Mouse (Mus musculus): ENCODE data around the gene Usp6nl.

The Usp6nl gene

DNA sequence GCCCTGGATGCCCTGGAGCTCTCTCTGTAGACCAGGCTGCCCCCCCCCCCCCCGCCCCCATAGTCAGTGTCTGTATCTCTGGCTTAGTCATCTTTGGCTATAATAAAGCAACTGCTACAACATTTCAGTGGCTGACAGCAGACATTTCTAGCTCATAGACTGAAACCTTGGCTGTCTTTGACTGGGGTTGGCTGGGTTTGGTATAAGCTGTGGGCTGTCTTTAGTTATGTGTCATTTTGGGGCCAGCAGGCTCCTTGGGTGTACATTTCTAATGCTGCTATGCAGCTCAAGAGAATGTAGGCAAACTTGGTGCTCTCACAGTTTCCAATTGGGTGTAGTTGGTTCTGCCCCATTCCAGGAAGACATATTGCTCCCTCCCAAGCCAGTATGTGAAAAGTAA lies 11.1 kb downstream of the Usp6nl start:
- DNase-seq = no peak

DNA sequence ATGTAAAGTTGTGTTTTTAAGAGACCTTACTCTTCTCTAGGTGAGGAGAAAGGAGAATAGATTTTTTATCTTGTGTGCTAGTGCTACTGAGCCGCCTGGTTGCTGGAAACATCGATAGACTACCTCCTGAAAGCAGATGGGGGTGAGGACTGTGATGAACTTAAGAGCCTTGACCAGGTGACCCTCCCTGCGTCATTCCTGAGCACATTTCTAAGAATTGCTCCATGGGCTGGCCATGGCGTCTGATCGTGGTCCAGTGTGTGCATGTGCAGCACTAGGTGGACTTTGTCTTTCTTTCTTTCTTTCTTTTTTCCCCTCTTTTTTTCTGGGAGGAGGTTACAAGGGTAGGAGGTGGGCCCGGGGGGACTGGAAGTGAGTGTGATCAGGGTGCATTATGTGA lies 11.5 kb downstream of the Usp6nl start:
- DNase-seq = peak; percentile 41 to 64

- DNase-seq = no peak
These were observed 12.7 kb downstream of the Usp6nl start for GRCm38 (mm10) chr2:6335032-6335735.

- no peak for DNase-seq
These were observed 13.5 kb downstream of the Usp6nl start for GRCm38 (mm10) chr2:6336013-6336412.

DNA sequence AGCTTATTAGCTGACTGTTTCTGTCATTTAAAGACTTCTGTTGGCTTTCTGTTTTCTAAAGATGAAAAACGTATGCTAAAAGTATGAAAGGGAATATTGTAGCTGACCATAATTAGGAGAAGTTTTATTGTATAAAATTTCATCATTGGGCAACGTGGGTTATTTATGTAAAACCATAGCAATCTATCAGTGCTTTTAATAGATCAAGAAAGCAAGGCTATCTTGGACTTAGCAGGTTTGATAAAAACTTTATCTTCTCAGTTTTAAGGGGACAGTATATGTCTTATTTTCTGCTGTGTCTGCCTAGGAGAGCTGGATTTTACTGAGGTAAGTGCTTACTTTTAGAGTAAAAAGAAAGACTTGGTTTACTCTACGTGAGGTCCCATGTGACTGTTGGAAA lies 14.2 kb downstream of the Usp6nl start:
- no peak for DNase-seq

- no peak for DNase-seq
These were observed 15.0 kb downstream of the Usp6nl start for GRCm38 (mm10) chr2:6337436-6337835.

DNA sequence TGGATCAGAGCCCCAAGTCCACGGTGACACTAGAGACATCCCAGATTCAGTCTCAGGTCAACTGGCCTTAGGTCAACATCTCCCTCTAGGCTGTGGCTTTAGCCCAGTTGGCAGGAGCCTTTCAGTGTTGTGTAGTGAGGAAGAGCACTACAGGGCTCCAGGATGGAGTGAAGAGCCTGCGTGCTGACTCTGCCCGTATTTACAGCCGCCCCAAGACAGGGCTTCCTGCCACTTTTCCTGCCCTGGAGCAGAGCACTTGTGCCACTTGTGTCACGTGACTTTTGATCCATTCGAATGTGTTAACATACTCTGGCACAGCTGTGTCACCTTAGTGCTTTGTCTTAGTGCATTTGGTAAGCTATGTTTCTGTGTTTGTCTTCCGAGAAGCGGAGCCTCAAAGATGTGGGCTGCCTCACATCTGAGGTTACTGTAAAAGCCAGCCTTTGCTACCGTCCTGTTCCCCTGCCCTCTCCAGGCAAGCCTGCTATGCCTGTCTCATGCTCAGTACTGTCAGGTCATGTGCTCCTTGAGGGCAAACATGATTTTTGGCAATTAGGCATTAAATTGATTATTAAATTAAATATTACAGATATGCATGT lies 15.7 kb downstream of the Usp6nl start:
- DNase-seq = no peak

- no peak for DNase-seq
These were observed 18.0 kb downstream of the Usp6nl start for GRCm38 (mm10) chr2:6340439-6340838.

- no peak for DNase-seq
These were observed 19.0 kb downstream of the Usp6nl start for GRCm38 (mm10) chr2:6341496-6341895.

GRCm38 (mm10) chr2:6349256-6350092 lies 27.0 kb downstream of the Usp6nl start:
- DNase-seq = peak in 1 of 2 experiments; percentile 30

DNA sequence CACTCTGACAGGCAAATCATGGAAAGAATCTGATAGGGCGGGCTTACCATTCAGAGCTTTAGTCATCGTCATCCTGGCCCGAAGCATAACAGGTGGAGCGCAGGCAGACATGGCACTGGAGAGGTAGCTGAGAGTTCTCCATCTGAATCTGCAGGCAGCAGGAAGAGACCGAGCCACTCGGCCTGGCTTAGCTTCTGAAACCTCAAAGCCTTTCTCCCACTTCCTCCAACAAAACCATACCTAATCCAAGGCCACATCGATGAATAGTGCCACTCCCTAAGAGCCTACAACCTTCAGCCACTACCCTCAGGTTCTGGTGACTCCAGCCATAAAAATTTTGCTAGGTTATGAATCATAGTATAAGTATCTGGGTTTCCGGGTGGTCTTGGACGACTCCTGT lies 27.7 kb downstream of the Usp6nl start:
- no peak for DNase-seq

DNA sequence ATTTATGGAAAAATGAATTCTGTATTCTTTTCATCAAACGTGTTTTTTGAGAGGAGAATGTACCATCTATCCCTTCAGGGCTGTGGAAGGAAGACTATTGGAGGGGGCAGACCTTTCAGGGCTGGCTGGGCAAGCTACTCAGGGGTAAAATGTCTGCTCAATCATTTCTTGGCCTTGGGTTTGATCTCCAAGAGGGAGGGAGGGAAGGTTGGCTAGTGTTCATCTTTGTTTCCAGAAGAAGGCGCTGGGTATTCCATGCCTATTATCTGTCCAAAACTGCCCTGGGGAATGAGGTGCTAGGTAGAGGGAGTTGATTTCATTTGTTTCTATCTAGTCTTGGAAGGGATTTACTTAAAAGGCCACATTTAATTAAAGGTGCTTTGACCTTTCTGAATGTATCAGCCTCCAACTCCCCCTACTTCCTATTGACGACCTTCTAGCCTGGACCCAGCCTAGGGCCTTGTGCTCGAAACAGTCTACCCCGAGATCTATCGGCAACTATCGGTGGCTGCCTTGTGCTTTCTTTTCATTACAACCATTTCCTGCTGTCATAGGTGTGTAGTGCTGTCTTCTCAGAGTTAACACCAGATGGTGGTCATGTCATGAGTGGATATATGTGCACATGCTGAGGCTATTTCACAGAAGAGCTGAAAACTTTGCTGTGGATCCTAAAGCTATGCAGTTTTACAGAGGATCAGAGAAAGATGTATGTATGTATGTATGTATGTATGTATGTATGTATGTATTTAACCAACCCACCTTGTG lies 28.6 kb downstream of the Usp6nl start:
- no peak for DNase-seq

DNA sequence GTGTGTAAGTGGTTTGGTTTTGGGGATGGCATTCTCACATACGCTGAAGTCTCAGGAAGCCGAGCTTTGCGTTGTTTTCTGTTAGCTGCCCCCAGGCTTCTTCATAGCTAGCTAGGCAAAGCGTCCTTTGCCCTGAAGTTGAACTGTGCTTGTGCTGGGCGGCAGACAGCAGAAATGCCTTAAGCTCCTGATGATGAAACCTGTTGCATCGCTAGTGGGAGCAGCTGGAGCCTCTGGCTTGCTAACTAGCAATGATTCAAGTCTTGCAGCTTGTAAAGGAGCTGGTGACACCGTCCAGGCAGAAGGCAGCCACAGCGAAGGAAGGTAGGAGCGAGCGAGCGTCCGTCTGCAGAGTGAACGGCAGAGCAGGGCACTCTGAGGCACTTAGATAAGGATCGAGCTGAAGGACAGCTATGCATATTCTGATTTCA lies 30.1 kb downstream of the Usp6nl start:
- DNase-seq = peak; percentile 24 to 50

GRCm38 (mm10) chr2:6353060-6353459 lies 30.6 kb downstream of the Usp6nl start:
- DNase-seq = no peak

- DNase-seq = no peak
These were observed 34.8 kb downstream of the Usp6nl start for GRCm38 (mm10) chr2:6357306-6357705.

GRCm38 (mm10) chr2:6359645-6360044 lies 37.2 kb downstream of the Usp6nl start:
- DNase-seq = no peak

DNA sequence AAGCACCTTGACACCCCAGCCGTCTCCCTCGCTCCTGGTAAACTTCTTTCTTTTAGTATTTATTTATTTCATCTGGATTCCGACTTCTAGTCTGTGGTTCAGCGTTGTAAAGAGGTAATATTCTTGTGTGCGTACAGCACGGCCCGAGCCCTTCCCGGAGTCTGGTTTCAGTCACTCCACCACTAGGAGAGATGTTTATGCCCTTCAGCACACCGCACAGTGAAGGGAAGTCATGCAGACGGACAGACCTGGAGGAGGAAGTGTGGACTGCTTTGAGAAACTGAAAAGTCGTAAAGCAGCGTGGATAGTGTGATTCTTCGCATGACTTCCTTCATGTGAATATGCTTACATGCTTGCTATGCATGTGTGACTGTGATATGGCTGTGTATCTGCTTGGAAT lies 40.7 kb downstream of the Usp6nl start:
- DNase-seq = no peak

- no peak for DNase-seq
These were observed 41.5 kb downstream of the Usp6nl start for GRCm38 (mm10) chr2:6363922-6364321.

DNA sequence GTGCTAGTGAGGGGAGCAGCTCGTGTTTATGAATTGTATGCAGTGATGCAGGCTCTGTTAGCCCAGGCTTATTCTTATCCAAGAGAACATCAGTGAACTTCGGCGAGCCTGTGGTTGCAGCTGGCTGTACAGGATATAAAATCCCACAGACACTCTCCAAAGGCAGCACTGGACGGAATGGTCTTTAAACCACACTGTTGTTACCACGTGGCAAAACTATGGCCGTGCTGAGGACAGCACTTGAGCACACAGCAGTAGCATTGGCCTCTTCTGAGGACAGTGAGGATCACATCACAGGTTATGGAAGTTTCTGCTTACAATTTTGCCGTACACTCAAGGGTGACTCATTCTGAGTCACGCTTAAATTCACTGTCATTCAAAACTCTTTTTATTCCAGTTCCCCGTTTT lies 44.1 kb downstream of the Usp6nl start:
- DNase-seq = no peak

GRCm38 (mm10) chr2:6366973-6367372 lies 44.5 kb downstream of the Usp6nl start:
- no peak for DNase-seq

DNA sequence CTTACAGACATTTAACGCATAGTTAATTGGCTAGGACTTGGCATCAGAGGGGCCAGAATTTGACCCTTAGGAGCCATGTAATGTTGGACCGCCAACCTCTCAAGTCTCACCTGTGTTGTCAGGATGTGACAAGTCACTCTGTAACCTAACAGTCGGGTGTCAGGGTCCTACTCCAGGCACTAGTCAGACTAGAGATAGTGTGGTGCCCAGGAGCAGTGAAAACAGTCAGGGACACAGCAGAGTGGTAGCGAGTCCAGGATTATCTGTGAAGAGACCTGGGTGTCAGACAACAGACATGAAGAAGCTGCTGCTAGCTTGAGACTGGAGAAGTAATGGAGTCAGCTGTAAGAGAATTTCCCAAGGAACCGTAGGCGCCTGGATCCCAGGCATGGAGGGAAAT lies 45.0 kb downstream of the Usp6nl start:
- DNase-seq = no peak

GRCm38 (mm10) chr2:6374216-6374615 lies 51.7 kb downstream of the Usp6nl start:
- no peak for DNase-seq

DNA sequence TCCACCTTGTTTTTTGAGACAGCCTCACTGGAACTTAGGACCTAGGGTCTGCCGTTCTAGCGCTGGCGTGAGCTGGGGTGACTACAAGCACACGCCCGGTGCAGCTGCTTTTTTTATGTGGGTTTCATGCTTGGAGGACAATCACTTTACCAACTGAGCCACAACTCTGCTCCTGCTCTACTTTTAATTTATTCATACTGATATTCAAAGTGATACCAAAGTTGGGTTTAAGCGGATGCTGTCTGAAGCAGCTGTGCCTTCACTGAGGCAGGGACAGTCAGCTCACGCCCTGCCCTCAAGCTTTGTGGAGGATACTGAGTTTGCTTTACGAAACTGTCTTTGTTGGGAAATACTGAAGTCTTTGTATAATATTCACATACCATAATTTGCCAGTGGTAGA lies 53.6 kb downstream of the Usp6nl start:
- DNase-seq = no peak
